Mouse (Mus musculus) cortical plate, adult 2 months (tissue): ENCODE results near the gene Prkacb. TPM values are rescaled to one million over a fixed set of nuclear protein-coding genes. Genes with fewer than 3 reads are reported as not detected.

Source experiments
- H3K27ac ChIP-seq: fragments of 200-500 bp; 2 replicates; pipeline ENCODE4 v1.5.1; 2012; ENCODE audit warnings: low read length, control low read depth, inconsistent platforms; ENCODE audit not compliant: insufficient read depth
- H3K4me1 ChIP-seq: fragments of 200-500 bp; 2 replicates; pipeline ENCODE4 v1.6.1; 2011; ENCODE audit warnings: low read length; ENCODE audit not compliant: control insufficient read depth, insufficient read depth
- H3K4me3 ChIP-seq: fragments of 200-500 bp; 2 replicates; pipeline ENCODE4 v1.5.1; 2011; ENCODE audit warnings: mild to moderate bottlenecking, low read length, control low read depth; ENCODE audit not compliant: insufficient read depth
- CTCF ChIP-seq: fragments of 200-500 bp; IDR thresholded peaks from 2 replicates; pipeline ENCODE4 v1.5.1; 2011; ENCODE audit warnings: mild to moderate bottlenecking, control low read depth, low read length; ENCODE audit not compliant: insufficient read depth; ENCODE audit errors: extremely low read depth
- POLR2A ChIP-seq: fragments of 200-500 bp; IDR thresholded peaks from 2 replicates; pipeline ENCODE4 v1.6.1; 2011; ENCODE audit warnings: mild to moderate bottlenecking, low read length, control low read depth; ENCODE audit not compliant: insufficient read depth; ENCODE audit errors: extremely low read depth
- polyA plus RNA-seq: library from polyadenylated mRNA; depleted of rRNA; stranded (reverse); fragments of >200 nt; gene quantifications from 2 replicates; pipeline ENCODE4 v1.2.3, GENCODE M21; 2012

Gene Prkacb
- polyA plus RNA-seq, 1 experiment = 258 TPM

GRCm38 (mm10) chr3:146842766-146843165, 30.0 kb upstream of the Prkacb start:
- no peak overlapping the region for H3K27ac ChIP-seq
- no peak overlapping the region for H3K4me3 ChIP-seq
- H3K4me1 ChIP-seq = no peaks in the 10 kb centered on the region
- no peak for TF ChIP-seq CTCF
- TF ChIP-seq POLR2A = no peak

- H3K27ac ChIP-seq = no peak overlapping the region
- no peak overlapping the region for H3K4me3 ChIP-seq
- no peaks in the 10 kb centered on the region for H3K4me1 ChIP-seq
- TF ChIP-seq CTCF = no peak
- no peak for TF ChIP-seq POLR2A
These were observed 7.9 kb upstream of the Prkacb start for GRCm38 (mm10) chr3:146820718-146821117.

- H3K27ac ChIP-seq = peak overlapping the region; percentile 79; the same call in 1 of the 2 replicates
- peak overlapping the region; percentile 82; the same call in 1 of the 2 replicates for H3K4me3 ChIP-seq
- H3K4me1 ChIP-seq = peaks cover 2% of the 10 kb centered on the region; the same call in 1 of the 2 replicates
- TF ChIP-seq POLR2A (0 out of 2 replicates have a peak, but pooled peaks have one; percentile 1), CTCF (no peak)
These were observed 834 bp upstream of the Prkacb start for GRCm38 (mm10) chr3:146813624-146814023.

GRCm38 (mm10) chr3:146812041-146812878, 530 bp downstream of the Prkacb start:
- TF ChIP-seq CTCF = no peak
- no peak for TF ChIP-seq POLR2A
- Histone ChIP-seq H3K4me3 (peak overlapping the region; percentile 82), H3K4me1 (peaks cover 2% of the 10 kb centered on the region; the same call in 1 of the 2 replicates), H3K27ac (peak overlapping the region; percentile 34; the same call in 1 of the 2 replicates)

GRCm38 (mm10) chr3:146793554-146794257, 19.1 kb downstream of the Prkacb start:
- no peaks in the 10 kb centered on the region; the same call in 1 of the 2 replicates for H3K4me1 ChIP-seq
- no peak overlapping the region for H3K27ac ChIP-seq
- no peak overlapping the region for H3K4me3 ChIP-seq
- TF ChIP-seq CTCF (no peak), POLR2A (no peak)

- Histone ChIP-seq H3K4me3 (no peak overlapping the region), H3K4me1 (no peaks in the 10 kb centered on the region; the same call in 1 of the 2 replicates), H3K27ac (no peak overlapping the region)
- TF ChIP-seq POLR2A (no peak), CTCF (0 out of 2 replicates have a peak, but pooled peaks have one; percentile 2)
These were observed 20.5 kb downstream of the Prkacb start for GRCm38 (mm10) chr3:146792144-146792748.

GRCm38 (mm10) chr3:146784233-146784632, 28.6 kb downstream of the Prkacb start:
- no peak overlapping the region for H3K4me3 ChIP-seq
- TF ChIP-seq CTCF (no peak), POLR2A (no peak)
- no peak overlapping the region for H3K27ac ChIP-seq
- H3K4me1 ChIP-seq = no peaks in the 10 kb centered on the region

GRCm38 (mm10) chr3:146783645-146784225, 29.1 kb downstream of the Prkacb start:
- TF ChIP-seq CTCF (peak; percentile 63), POLR2A (no peak)
- Histone ChIP-seq H3K27ac (no peak overlapping the region), H3K4me1 (peaks cover 2% of the 10 kb centered on the region; the same call in 1 of the 2 replicates)

GRCm38 (mm10) chr3:146782548-146782947, 30.2 kb downstream of the Prkacb start:
- peaks cover 2% of the 10 kb centered on the region; the same call in 1 of the 2 replicates for H3K4me1 ChIP-seq
- H3K4me3 ChIP-seq = no peak overlapping the region
- no peak for TF ChIP-seq POLR2A
- peak; percentile 15; the same call in 1 of the 2 replicates for TF ChIP-seq CTCF
- no peak overlapping the region for H3K27ac ChIP-seq

More at GRCm38 (mm10) chr3:146783645-146784225, 29.1 kb downstream of the Prkacb start:
- no peak overlapping the region for H3K4me3 ChIP-seq

GRCm38 (mm10) chr3:146781131-146781530, 31.7 kb downstream of the Prkacb start:
- Histone ChIP-seq H3K4me3 (no peak overlapping the region), H3K27ac (no peak overlapping the region), H3K4me1 (peaks cover 2% of the 10 kb centered on the region; the same call in 1 of the 2 replicates)
- TF ChIP-seq CTCF (no peak), POLR2A (no peak)
